Mouse (Mus musculus) small intestine, adult 2 months (tissue): ENCODE measurements at regions not wholly inside any gene's neighbourhood (a gene's known extent, or its start where the extent isn't known, plus 50 kb on each side); places are given as distances from the start of the nearest gene placed in this dataset.

Experiments used
- H3K27ac ChIP-seq: fragments of 200-500 bp; 2 replicates; pipeline ENCODE4 v1.5.1; 2012; ENCODE audit warnings: low read depth, low read length, control low read depth, inconsistent platforms; ENCODE audit not compliant: insufficient read depth
- H3K27me3 ChIP-seq: fragments of 200-500 bp; 2 replicates; pipeline ENCODE4 v1.6.1; 2012; ENCODE audit warnings: mild to moderate bottlenecking, moderate library complexity, low read length, inconsistent platforms; ENCODE audit not compliant: control insufficient read depth, insufficient read depth
- H3K36me3 ChIP-seq: fragments of 200-500 bp; 2 replicates; pipeline ENCODE4 v1.6.1; 2012; ENCODE audit warnings: mild to moderate bottlenecking, low read length, control low read depth, inconsistent platforms; ENCODE audit not compliant: control insufficient read depth, insufficient read depth
- H3K4me1 ChIP-seq: fragments of 200-500 bp; 2 replicates; pipeline ENCODE4 v1.6.1; 2012; ENCODE audit warnings: low read length, inconsistent platforms, mixed read lengths; ENCODE audit not compliant: control insufficient read depth, insufficient read depth, insufficient read length
- H3K4me3 ChIP-seq: fragments of 200-500 bp; 2 replicates; pipeline ENCODE4 v1.5.1; 2012; ENCODE audit warnings: low read depth, mild to moderate bottlenecking, control low read depth, inconsistent platforms, low read length, moderate library complexity
- CTCF ChIP-seq: fragments of 200-500 bp; IDR thresholded peaks from 2 replicates; pipeline ENCODE4 v1.5.1; 2012; ENCODE audit warnings: low read depth, mild to moderate bottlenecking, control low read depth, inconsistent platforms, low read length, moderate library complexity, mixed read lengths; ENCODE audit not compliant: insufficient replicate concordance, insufficient read length; ENCODE audit errors: extremely low read depth
- POLR2A ChIP-seq: fragments of 200-500 bp; IDR thresholded peaks from 2 replicates; pipeline ENCODE4 v1.6.1; 2012; ENCODE audit warnings: low read depth, mild to moderate bottlenecking, control low read depth, inconsistent platforms, low read length, moderate library complexity
- WGBS: fragments of 180-500 bp; shearing (Covaris S2); methylation state at CpG from one replicate; pipeline ENCODE4 v1.1.7; 2018; 5-methylcytosine and 5-hydroxymethylcytosine counted together

GRCm38 (mm10) chr13:97412151-97412550 is 171.2 kb downstream of the Enc1 start:
- Histone ChIP-seq H3K36me3 (no peaks in the 10 kb centered on the region), H3K4me3 (no peak overlapping the region), H3K4me1 (peaks cover 2% of the 10 kb centered on the region), H3K27ac (no peak overlapping the region), H3K27me3 (no peaks in the 10 kb centered on the region)
- WGBS, result 81% methylated on average over 4 of the region's 4 CpGs
- TF ChIP-seq POLR2A (no peak), CTCF (no peak)

GRCm38 (mm10) chr13:97410550-97411201 is 169.8 kb downstream of the Enc1 start:
- H3K4me3 ChIP-seq, result no peak overlapping the region
- no peak overlapping the region for H3K27ac ChIP-seq
- TF ChIP-seq CTCF, result no peak
- no peak for TF ChIP-seq POLR2A
- 75% methylated on average over 9 of the region's 9 CpGs for WGBS
- H3K36me3 ChIP-seq, result no peaks in the 10 kb centered on the region
- peaks cover 2% of the 10 kb centered on the region for H3K4me1 ChIP-seq
- no peaks in the 10 kb centered on the region for H3K27me3 ChIP-seq

GRCm38 (mm10) chr13:97409891-97410525 is 169.1 kb downstream of the Enc1 start:
- H3K4me3 ChIP-seq, result no peak overlapping the region
- H3K4me1 ChIP-seq, result peaks cover 2% of the 10 kb centered on the region
- no peak overlapping the region for H3K27ac ChIP-seq
- H3K36me3 ChIP-seq, result no peaks in the 10 kb centered on the region
- H3K27me3 ChIP-seq, result no peaks in the 10 kb centered on the region
- TF ChIP-seq CTCF, result no peak
- no peak for TF ChIP-seq POLR2A
- 86% methylated on average over 6 of the region's 6 CpGs for WGBS

- no peaks in the 10 kb centered on the region for H3K27me3 ChIP-seq
- no peak overlapping the region for H3K27ac ChIP-seq
- 75% methylated on average over 8 of the region's 8 CpGs for WGBS
- peaks cover 2% of the 10 kb centered on the region for H3K4me1 ChIP-seq
- no peaks in the 10 kb centered on the region for H3K36me3 ChIP-seq
- H3K4me3 ChIP-seq, result no peak overlapping the region
- no peak for TF ChIP-seq CTCF
- no peak for TF ChIP-seq POLR2A
These were observed 168.4 kb downstream of the Enc1 start for GRCm38 (mm10) chr13:97409291-97409780.

GRCm38 (mm10) chr13:97408414-97409290 is 167.7 kb downstream of the Enc1 start:
- Histone ChIP-seq H3K27me3 (no peaks in the 10 kb centered on the region), H3K27ac (no peak overlapping the region), H3K4me1 (peaks cover 2% of the 10 kb centered on the region), H3K4me3 (no peak overlapping the region), H3K36me3 (no peaks in the 10 kb centered on the region)
- TF ChIP-seq CTCF, result no peak
- TF ChIP-seq POLR2A, result no peak
- 59% methylated on average over 22 of the region's 22 CpGs for WGBS

GRCm38 (mm10) chr13:97407773-97408172 is 166.9 kb downstream of the Enc1 start:
- H3K4me1 ChIP-seq, result peaks cover 2% of the 10 kb centered on the region
- whole genome bisulfite sequencing, result 37% methylated on average over 2 of the region's 2 CpGs
- no peaks in the 10 kb centered on the region for H3K27me3 ChIP-seq

More at GRCm38 (mm10) chr13:97407773-97408172, 166.9 kb downstream of the Enc1 start:
- Histone ChIP-seq H3K27ac (no peak overlapping the region), H3K4me3 (no peak overlapping the region), H3K36me3 (no peaks in the 10 kb centered on the region)
- TF ChIP-seq POLR2A (no peak), CTCF (no peak)
